Mouse (Mus musculus) limb, embryonic 13.5 days (tissue): ENCODE data around the gene Rad51b. TPM values are rescaled to one million over a fixed set of nuclear protein-coding genes. Genes with fewer than 3 reads are reported as not detected.

Experiments
- ATAC-seq: fragments of 200-750 bp; cut with Nextera tagmentation; 2 replicates; pipeline ENCODE4 v1.8.0; 2017; ENCODE audit warnings: low read depth, moderate number of reproducible peaks, moderate TSS enrichment; ENCODE audit not compliant: low FRiP score
- H3K27ac ChIP-seq: fragments of 300-500 bp; sonication (generic); 2 replicates; pipeline ENCODE4 v1.5.1; 2015; ENCODE audit warnings: inconsistent platforms, mild to moderate bottlenecking, moderate library complexity
- H3K27me3 ChIP-seq: fragments of 300-500 bp; sonication (generic); 2 replicates; pipeline ENCODE4 v1.6.1; 2015; ENCODE audit warnings: mild to moderate bottlenecking, inconsistent platforms
- H3K36me3 ChIP-seq: fragments of 300-500 bp; sonication (generic); 2 replicates; pipeline ENCODE4 v1.6.1; 2015; ENCODE audit warnings: inconsistent platforms, mild to moderate bottlenecking, moderate library complexity
- H3K4me1 ChIP-seq: fragments of 300-500 bp; sonication (generic); 2 replicates; pipeline ENCODE4 v1.6.1; 2015; ENCODE audit warnings: inconsistent platforms
- H3K4me2 ChIP-seq: fragments of 300-500 bp; sonication (generic); replicated peaks from 2 replicates; pipeline ENCODE4 v1.6.1; 2015; ENCODE audit warnings: inconsistent platforms, mild to moderate bottlenecking, moderate library complexity
- H3K4me3 ChIP-seq: fragments of 300-500 bp; sonication (generic); 2 replicates; pipeline ENCODE4 v1.5.1; 2015; ENCODE audit warnings: moderate library complexity, mild to moderate bottlenecking, inconsistent platforms
- H3K9ac ChIP-seq: fragments of 300-500 bp; sonication (generic); 2 replicates; pipeline ENCODE4 v1.6.1; 2015; ENCODE audit warnings: mild to moderate bottlenecking, inconsistent platforms
- H3K9me3 ChIP-seq: fragments of 300-500 bp; sonication (generic); 2 replicates; pipeline ENCODE4 v1.6.1; 2016; ENCODE audit warnings: inconsistent platforms
- WGBS: fragments of 180-500 bp; shearing (Covaris S2); methylation state at CpG from one replicate; pipeline ENCODE4 v1.1.7; 2015; 5-methylcytosine and 5-hydroxymethylcytosine counted together
- polyA plus RNA-seq: library from polyadenylated mRNA; unstranded; fragments of >200 nt; fragmentation: Nextera tagmentation; extraction: Ambion mirVana; gene quantifications from 2 replicates; pipeline ENCODE4 v1.2.1, GENCODE M21; 2015

The Rad51b gene
- polyA plus RNA-seq, 1 experiment from 2014 or later, result 7.6 TPM

- Histone ChIP-seq H3K36me3 (no peaks in the 10 kb centered on the region), H3K9me3 (peaks cover 3% of the 10 kb centered on the region), H3K4me3 (no peak overlapping the region), H3K4me1 (peaks cover 4% of the 10 kb centered on the region; the same call in 1 of the 2 replicates), H3K27me3 (no peaks in the 10 kb centered on the region), H3K4me2 (no peak overlapping the region), H3K27ac (no peak overlapping the region), H3K9ac (no peak overlapping the region)
- ATAC-seq, result no peak
- 62% methylated on average over 10 of the region's 10 CpGs for WGBS
Observed at GRCm38 (mm10) chr12:79787538-79787937, 490.5 kb downstream of the Rad51b start.

- WGBS, result 78% methylated on average over 5 of the region's 5 CpGs
Observed at GRCm38 (mm10) chr12:79788340-79788739, 491.3 kb downstream of the Rad51b start.

GRCm38 (mm10) chr12:79789481-79789880 lies 492.4 kb downstream of the Rad51b start:
- Histone ChIP-seq H3K4me2 (no peak overlapping the region), H3K9ac (no peak overlapping the region), H3K4me1 (no peaks in the 10 kb centered on the region), H3K36me3 (no peaks in the 10 kb centered on the region), H3K4me3 (no peak overlapping the region), H3K27me3 (no peaks in the 10 kb centered on the region), H3K9me3 (no peaks in the 10 kb centered on the region), H3K27ac (no peak overlapping the region)
- 78% methylated on average over 6 of the region's 6 CpGs for WGBS
- no peak for ATAC-seq

More at GRCm38 (mm10) chr12:79788340-79788739, 491.3 kb downstream of the Rad51b start:
- Histone ChIP-seq H3K36me3 (no peaks in the 10 kb centered on the region), H3K4me2 (no peak overlapping the region), H3K4me3 (no peak overlapping the region), H3K27me3 (no peaks in the 10 kb centered on the region), H3K9ac (no peak overlapping the region), H3K9me3 (no peaks in the 10 kb centered on the region), H3K27ac (no peak overlapping the region), H3K4me1 (peaks cover 4% of the 10 kb centered on the region; the same call in 1 of the 2 replicates)
- ATAC-seq, result no peak

- peaks cover 5% of the 10 kb centered on the region; the same call in 1 of the 2 replicates for H3K4me1 ChIP-seq
- no peak overlapping the region for H3K4me3 ChIP-seq
- WGBS, result 69% methylated on average over 8 of the region's 8 CpGs
- H3K9me3 ChIP-seq, result no peaks in the 10 kb centered on the region
- no peak for ATAC-seq
- no peak overlapping the region for H3K27ac ChIP-seq
- H3K4me2 ChIP-seq, result no peak overlapping the region
- H3K27me3 ChIP-seq, result no peaks in the 10 kb centered on the region
- H3K9ac ChIP-seq, result no peak overlapping the region
- no peaks in the 10 kb centered on the region for H3K36me3 ChIP-seq
Observed at GRCm38 (mm10) chr12:79793382-79793781, 496.3 kb downstream of the Rad51b start.

GRCm38 (mm10) chr12:79794802-79795201 lies 497.7 kb downstream of the Rad51b start:
- peaks cover 5% of the 10 kb centered on the region; the same call in 1 of the 2 replicates for H3K4me1 ChIP-seq
- no peak overlapping the region for H3K4me2 ChIP-seq
- no peak for ATAC-seq
- H3K9me3 ChIP-seq, result no peaks in the 10 kb centered on the region
- no peaks in the 10 kb centered on the region for H3K27me3 ChIP-seq
- no peak overlapping the region for H3K9ac ChIP-seq
- 90% methylated on average over 4 of the region's 4 CpGs for WGBS
- H3K36me3 ChIP-seq, result no peaks in the 10 kb centered on the region
- no peak overlapping the region for H3K4me3 ChIP-seq
- no peak overlapping the region for H3K27ac ChIP-seq

- no peak overlapping the region for H3K9ac ChIP-seq
- no peak overlapping the region for H3K4me2 ChIP-seq
- ATAC-seq, result no peak
- H3K27ac ChIP-seq, result no peak overlapping the region
- 70% methylated on average over 6 of the region's 6 CpGs for WGBS
- peaks cover 8% of the 10 kb centered on the region; the same call in 1 of the 2 replicates for H3K4me1 ChIP-seq
- H3K4me3 ChIP-seq, result no peak overlapping the region
- no peaks in the 10 kb centered on the region for H3K9me3 ChIP-seq
- no peaks in the 10 kb centered on the region for H3K27me3 ChIP-seq
- H3K36me3 ChIP-seq, result no peaks in the 10 kb centered on the region
Observed at GRCm38 (mm10) chr12:79796260-79796659, 499.2 kb downstream of the Rad51b start.

- Histone ChIP-seq H3K36me3 (no peaks in the 10 kb centered on the region), H3K27ac (no peak overlapping the region; the same call in 1 of the 2 replicates), H3K9ac (no peak overlapping the region; the same call in 1 of the 2 replicates), H3K9me3 (no peaks in the 10 kb centered on the region), H3K4me3 (no peak overlapping the region), H3K4me2 (no peak overlapping the region), H3K27me3 (no peaks in the 10 kb centered on the region), H3K4me1 (peaks cover 8% of the 10 kb centered on the region; the same call in 1 of the 2 replicates)
- 82% methylated on average over 18 of the region's 18 CpGs for WGBS
- no peak for ATAC-seq
Observed at GRCm38 (mm10) chr12:79796823-79797821, 500.0 kb downstream of the Rad51b start.

- ATAC-seq, result no peak
- H3K4me3 ChIP-seq, result no peak overlapping the region
- H3K4me2 ChIP-seq, result no peak overlapping the region
- no peak overlapping the region for H3K27ac ChIP-seq
- 75% methylated on average over 3 of the region's 3 CpGs for WGBS
- no peak overlapping the region for H3K9ac ChIP-seq
- peaks cover 8% of the 10 kb centered on the region; the same call in 1 of the 2 replicates for H3K4me1 ChIP-seq
- H3K9me3 ChIP-seq, result no peaks in the 10 kb centered on the region
- H3K36me3 ChIP-seq, result no peaks in the 10 kb centered on the region
- no peaks in the 10 kb centered on the region for H3K27me3 ChIP-seq
Observed at GRCm38 (mm10) chr12:79798488-79798887, 501.4 kb downstream of the Rad51b start.

- no peak overlapping the region for H3K9ac ChIP-seq
- 58% methylated on average over 5 of the region's 5 CpGs for WGBS
- H3K36me3 ChIP-seq, result no peaks in the 10 kb centered on the region
- H3K27me3 ChIP-seq, result no peaks in the 10 kb centered on the region
- no peak overlapping the region for H3K4me2 ChIP-seq
- no peak overlapping the region for H3K27ac ChIP-seq
- no peak for ATAC-seq
- no peaks in the 10 kb centered on the region for H3K9me3 ChIP-seq
- H3K4me1 ChIP-seq, result peaks cover 10% of the 10 kb centered on the region
- no peak overlapping the region for H3K4me3 ChIP-seq
Observed at GRCm38 (mm10) chr12:79799370-79799769, 502.3 kb downstream of the Rad51b start.

- no peaks in the 10 kb centered on the region for H3K36me3 ChIP-seq
- ATAC-seq, result no peak
- WGBS, result 67% methylated on average over 1 of the region's 1 CpGs
Observed at GRCm38 (mm10) chr12:79803670-79804069, 506.6 kb downstream of the Rad51b start.

GRCm38 (mm10) chr12:79804776-79805524 lies 507.9 kb downstream of the Rad51b start:
- 26% methylated on average over 8 of the region's 8 CpGs for WGBS
- H3K4me1 ChIP-seq, result peaks cover 43% of the 10 kb centered on the region
- no peaks in the 10 kb centered on the region for H3K27me3 ChIP-seq
- no peak for ATAC-seq
- no peak overlapping the region for H3K9ac ChIP-seq
- peak overlapping the region; percentile 22; the same call in 1 of the 2 replicates for H3K27ac ChIP-seq
- no peaks in the 10 kb centered on the region for H3K9me3 ChIP-seq
- H3K36me3 ChIP-seq, result no peaks in the 10 kb centered on the region
- H3K4me2 ChIP-seq, result no peak overlapping the region
- H3K4me3 ChIP-seq, result no peak overlapping the region

More at GRCm38 (mm10) chr12:79803670-79804069, 506.6 kb downstream of the Rad51b start:
- Histone ChIP-seq H3K27me3 (no peaks in the 10 kb centered on the region), H3K4me1 (peaks cover 36% of the 10 kb centered on the region), H3K4me3 (no peak overlapping the region), H3K9ac (no peak overlapping the region), H3K27ac (no peak overlapping the region), H3K9me3 (no peaks in the 10 kb centered on the region), H3K4me2 (no peak overlapping the region)

- Histone ChIP-seq H3K36me3 (no peaks in the 10 kb centered on the region), H3K9me3 (no peaks in the 10 kb centered on the region), H3K4me3 (no peak overlapping the region), H3K27ac (peak overlapping the region; percentile 22; the same call in 1 of the 2 replicates), H3K4me1 (peaks cover 56% of the 10 kb centered on the region), H3K4me2 (no peak overlapping the region), H3K9ac (no peak overlapping the region), H3K27me3 (no peaks in the 10 kb centered on the region)
- no peak for ATAC-seq
- WGBS, result 57% methylated on average over 4 of the region's 4 CpGs
Observed at GRCm38 (mm10) chr12:79806990-79807389, 509.9 kb downstream of the Rad51b start.
